Mouse (Mus musculus) hindbrain, embryonic 16.5 days (tissue): Measurements from ENCODE around the gene Crtam. TPM values are rescaled to one million over a fixed set of nuclear protein-coding genes. Genes with fewer than 3 reads are reported as not detected.

Experiments
- ATAC-seq: fragments of 200-750 bp; cut with Nextera tagmentation; 2 replicates; pipeline ENCODE4 v1.8.0; 2017; ENCODE audit warnings: moderate TSS enrichment, moderate library complexity
- H3K27ac ChIP-seq: fragments of 300-500 bp; sonication (generic); 2 replicates; pipeline ENCODE4 v1.5.1; 2014; ENCODE audit warnings: low read depth, mild to moderate bottlenecking, control low read depth, low read length, moderate library complexity
- H3K27me3 ChIP-seq: fragments of 300-500 bp; sonication (generic); replicated peaks from 2 replicates; pipeline ENCODE4 v1.6.1; 2014; ENCODE audit warnings: low read length; ENCODE audit not compliant: control insufficient read depth, insufficient read depth
- H3K36me3 ChIP-seq: fragments of 300-500 bp; sonication (generic); 2 replicates; pipeline ENCODE4 v1.6.1; 2014; ENCODE audit warnings: mild to moderate bottlenecking, low read length, moderate library complexity, mixed read lengths; ENCODE audit not compliant: control insufficient read depth, insufficient read depth
- H3K4me1 ChIP-seq: fragments of 300-500 bp; sonication (generic); 2 replicates; pipeline ENCODE4 v1.6.1; 2014; ENCODE audit warnings: low read depth, low read length; ENCODE audit not compliant: control insufficient read depth, insufficient read depth
- H3K4me2 ChIP-seq: fragments of 300-500 bp; sonication (generic); 2 replicates; pipeline ENCODE4 v1.6.1; 2014; ENCODE audit warnings: mild to moderate bottlenecking, low read length, control low read depth, moderate library complexity
- H3K4me3 ChIP-seq: fragments of 300-500 bp; sonication (generic); 2 replicates; pipeline ENCODE4 v1.5.1; 2014; ENCODE audit warnings: mild to moderate bottlenecking, low read length, control low read depth, moderate library complexity
- H3K9ac ChIP-seq: fragments of 300-500 bp; sonication (generic); 2 replicates; pipeline ENCODE4 v1.6.1; 2014; ENCODE audit warnings: low read depth, mild to moderate bottlenecking, control low read depth, low read length, moderate library complexity
- H3K9me3 ChIP-seq: fragments of 300-500 bp; sonication (generic); 2 replicates; pipeline ENCODE4 v1.6.1; 2014; ENCODE audit warnings: mild to moderate bottlenecking, low read length, moderate library complexity; ENCODE audit not compliant: control insufficient read depth
- WGBS: fragments of 180-500 bp; shearing (Covaris S2); extraction: QIAGEN DNeasy Blood & Tissue Kit; methylation state at CpG from one replicate; pipeline ENCODE4 v1.1.7; 2014; 5-methylcytosine and 5-hydroxymethylcytosine counted together
- polyA plus RNA-seq: library from polyadenylated mRNA; unstranded; fragments of >200 nt; fragmentation: Nextera tagmentation; extraction: Ambion mirVana; gene quantifications from 2 replicates; pipeline ENCODE4 v1.2.1, GENCODE M21; 2015

Gene Crtam
- polyA plus RNA-seq, 1 experiment from 2014 or later: 0.06 TPM

DNA sequence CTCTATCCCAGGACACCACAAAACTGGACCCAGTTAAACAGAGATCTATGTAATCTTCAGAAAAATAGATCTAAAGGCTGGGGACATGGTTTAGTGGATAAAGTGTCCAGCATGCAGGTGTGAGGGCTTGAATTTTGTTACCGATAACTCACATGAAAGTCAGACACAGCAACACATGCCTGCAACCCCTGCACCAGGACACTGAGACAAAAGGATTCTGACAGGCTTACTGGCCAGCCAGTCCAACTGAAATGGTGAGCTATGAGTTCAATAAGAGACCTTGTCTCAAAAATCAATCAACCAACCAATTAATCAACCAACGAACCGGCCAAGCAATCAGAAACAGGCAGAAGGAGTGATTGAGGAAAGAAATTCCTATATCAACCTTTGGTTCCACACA, 20.7 kb downstream of the Crtam start:
- Histone ChIP-seq H3K9ac (no peak overlapping the region), H3K4me2 (no peak overlapping the region), H3K27ac (no peak overlapping the region), H3K36me3 (no peaks in the 10 kb centered on the region), H3K9me3 (no peaks in the 10 kb centered on the region), H3K4me3 (no peak overlapping the region), H3K4me1 (no peaks in the 10 kb centered on the region), H3K27me3 (no peaks in the 10 kb centered on the region)
- WGBS: 87% methylated on average over 3 of the region's 3 CpGs
- no peak for ATAC-seq

DNA sequence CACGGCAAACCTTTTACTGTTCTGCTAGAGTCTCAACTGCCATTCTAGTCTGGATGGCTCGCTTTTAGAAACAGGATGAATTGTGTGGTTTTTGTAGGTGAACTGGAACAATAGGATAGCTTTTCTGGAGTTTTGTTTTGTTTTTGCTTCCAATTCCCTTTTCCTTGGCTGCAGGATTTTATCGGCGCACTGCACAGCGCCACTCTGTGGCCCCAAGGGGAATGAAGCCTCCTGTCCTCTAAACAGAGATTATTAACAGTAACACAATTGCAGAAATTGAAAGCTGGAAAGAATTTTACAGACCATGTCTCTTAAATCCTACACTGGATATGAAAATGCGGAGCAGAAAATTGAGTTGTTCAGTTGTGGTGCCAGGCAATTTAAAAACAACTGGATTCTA, 21.9 kb downstream of the Crtam start:
- no peak for ATAC-seq
- H3K36me3 ChIP-seq: no peaks in the 10 kb centered on the region
- H3K4me1 ChIP-seq: no peaks in the 10 kb centered on the region
- no peaks in the 10 kb centered on the region for H3K9me3 ChIP-seq
- no peak overlapping the region for H3K27ac ChIP-seq
- no peaks in the 10 kb centered on the region for H3K27me3 ChIP-seq
- no peak overlapping the region for H3K4me3 ChIP-seq
- no peak overlapping the region for H3K9ac ChIP-seq
- WGBS: 28% methylated on average over 6 of the region's 6 CpGs
- H3K4me2 ChIP-seq: no peak overlapping the region

DNA sequence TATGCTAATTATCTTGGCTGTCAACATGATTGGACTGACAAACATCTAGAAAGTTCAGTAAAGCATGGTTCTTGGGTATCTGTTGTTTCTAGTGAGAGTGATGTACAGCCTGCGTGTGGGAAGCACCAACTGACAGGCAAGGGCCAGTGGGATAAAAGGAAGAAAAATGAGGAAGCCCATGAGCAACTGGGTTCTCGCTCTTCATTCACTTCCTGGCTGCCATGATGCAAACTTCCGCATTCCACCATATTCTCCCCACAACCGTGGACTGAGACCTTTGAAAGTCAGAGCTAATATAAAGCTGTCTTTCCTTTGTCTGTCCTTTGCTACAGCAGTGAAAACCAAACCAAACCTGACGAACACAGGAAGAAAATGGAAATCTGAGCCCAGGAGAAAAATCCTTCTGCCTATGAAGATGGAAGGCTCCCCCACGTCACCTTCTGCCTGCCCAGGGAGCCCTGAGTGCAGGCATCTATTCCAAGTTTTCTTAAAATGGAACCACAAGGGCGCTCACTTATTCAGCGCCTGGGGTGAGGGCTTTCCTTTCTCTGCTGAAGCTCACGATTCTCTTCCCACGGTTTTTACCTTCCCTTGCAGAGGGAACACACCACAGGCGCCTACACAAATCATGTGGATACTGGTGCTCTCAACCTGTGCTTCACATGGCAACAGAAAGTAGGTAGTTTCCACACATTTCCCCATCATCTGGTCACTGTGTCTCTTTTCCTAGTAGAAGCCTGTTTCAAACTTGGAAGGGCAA, 30.2 kb downstream of the Crtam start:
- no peak overlapping the region for H3K4me3 ChIP-seq
- no peaks in the 10 kb centered on the region for H3K4me1 ChIP-seq
- H3K36me3 ChIP-seq: no peaks in the 10 kb centered on the region
- H3K27me3 ChIP-seq: no peaks in the 10 kb centered on the region
- WGBS: 77% methylated on average over 11 of the region's 11 CpGs
- H3K9ac ChIP-seq: no peak overlapping the region
- H3K4me2 ChIP-seq: no peak overlapping the region
- no peak for ATAC-seq
- no peaks in the 10 kb centered on the region for H3K9me3 ChIP-seq
- no peak overlapping the region for H3K27ac ChIP-seq

DNA sequence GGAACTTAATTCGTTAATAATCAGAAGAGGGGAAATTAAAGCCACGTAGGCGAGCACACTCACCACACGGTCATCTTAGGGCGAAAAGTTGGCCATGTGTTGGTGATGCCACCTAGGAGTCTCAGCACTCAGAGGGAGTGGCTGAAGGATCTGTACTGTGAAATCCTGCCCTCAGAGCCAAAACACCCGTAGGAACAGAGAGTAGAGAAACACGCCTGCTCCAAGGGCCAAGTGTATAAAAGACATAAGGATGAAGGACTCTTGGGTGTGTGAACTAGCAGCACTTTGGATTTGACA, 40.1 kb downstream of the Crtam start:
- H3K27me3 ChIP-seq: peaks cover 13% of the 10 kb centered on the region
- 11% methylated on average over 7 of the region's 7 CpGs for WGBS

DNA sequence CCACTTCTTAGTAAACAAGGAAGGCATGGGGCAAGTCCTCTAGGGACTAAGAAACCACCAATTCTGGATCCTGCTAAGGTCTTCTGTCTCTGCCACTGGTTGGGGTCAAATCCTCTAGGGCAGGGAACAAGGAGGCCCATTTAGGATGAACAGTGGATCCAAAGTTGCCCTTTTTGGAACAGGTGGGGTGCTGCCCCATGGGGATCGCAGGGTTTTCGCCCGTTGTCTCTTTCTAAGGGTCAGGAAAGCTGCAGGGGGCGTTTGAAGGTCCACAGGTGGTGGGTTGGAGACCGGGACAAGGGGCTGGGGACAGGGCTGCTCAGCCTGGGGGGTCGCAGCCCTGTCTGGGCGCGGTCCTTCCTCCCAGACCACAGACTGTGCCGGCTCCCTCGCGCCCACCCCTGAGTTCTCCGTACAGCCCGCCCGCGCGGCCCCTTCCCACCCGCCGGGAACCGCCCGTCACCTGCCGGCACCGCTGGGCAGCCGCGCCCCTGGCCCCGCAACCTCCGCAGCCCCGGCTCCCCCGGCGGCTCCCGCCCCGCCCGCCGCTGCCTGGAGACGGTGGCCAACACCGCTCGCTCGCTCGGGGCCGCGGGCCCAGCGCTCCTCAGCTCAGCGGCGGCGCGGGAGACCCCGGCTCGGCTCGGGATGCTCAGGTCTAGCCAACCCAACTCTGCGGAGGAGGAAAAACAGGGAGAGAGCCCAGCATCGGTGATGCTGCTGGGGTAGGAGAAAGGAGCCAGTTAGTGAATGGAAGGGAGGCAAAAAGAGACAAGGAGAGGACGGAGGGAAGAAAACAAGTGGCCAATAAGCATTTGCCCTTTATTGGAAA, 40.6 kb downstream of the Crtam start, which contains the start of gene Jhy:
Gene Jhy, minus strand, starts transcription at position 533 of the 832 bp plus-strand sequence.
- peak; percentile 81 for ATAC-seq
- H3K27me3 ChIP-seq: peaks cover 13% of the 10 kb centered on the region
- WGBS: under 1% methylated on average over 42 of the region's 51 CpGs

More for the DNA sequence above, 40.1 kb downstream of the Crtam start:
- Histone ChIP-seq H3K4me2 (peak overlapping the region; percentile 99), H3K9me3 (no peaks in the 10 kb centered on the region), H3K4me3 (peak overlapping the region; percentile 55), H3K9ac (peak overlapping the region; percentile 71), H3K4me1 (peaks cover 10% of the 10 kb centered on the region), H3K27ac (no peak overlapping the region), H3K36me3 (no peaks in the 10 kb centered on the region)
- peak; percentile 43 for ATAC-seq

DNA sequence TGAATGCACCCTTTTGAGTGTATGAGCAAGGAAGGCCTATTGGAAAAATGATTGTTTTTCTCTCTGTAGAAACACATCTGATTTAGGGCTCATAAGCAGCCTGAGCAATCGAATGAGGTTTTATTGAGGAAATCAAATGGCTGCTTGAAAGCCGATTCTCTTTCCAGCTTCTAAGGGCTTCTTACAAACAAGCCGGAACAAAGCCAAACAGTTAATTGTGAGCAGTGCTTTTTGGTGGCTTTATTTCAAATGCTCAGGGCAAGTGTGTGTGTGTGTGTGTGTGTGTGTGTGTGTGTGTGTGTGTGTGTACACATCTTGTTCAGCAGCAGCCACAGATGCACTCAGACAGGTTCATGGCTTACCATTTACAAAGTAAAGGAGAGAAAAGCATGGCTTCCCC, 43.0 kb downstream of the Crtam start:
- Histone ChIP-seq H3K36me3 (no peaks in the 10 kb centered on the region), H3K4me1 (peaks cover 10% of the 10 kb centered on the region), H3K27me3 (peaks cover 12% of the 10 kb centered on the region), H3K9me3 (no peaks in the 10 kb centered on the region), H3K9ac (no peak overlapping the region), H3K27ac (no peak overlapping the region), H3K4me3 (no peak overlapping the region), H3K4me2 (no peak overlapping the region)
- no peak for ATAC-seq
- 61% methylated on average over 3 of the region's 3 CpGs for WGBS

More for the DNA sequence above, 40.6 kb downstream of the Crtam start, which contains the start of gene Jhy:
- Histone ChIP-seq H3K36me3 (no peaks in the 10 kb centered on the region), H3K9me3 (no peaks in the 10 kb centered on the region), H3K27ac (no peak within 1 kb of the TSS), H3K4me3 (peak within 1 kb of the TSS; percentile 55), H3K9ac (peak within 1 kb of the TSS; percentile 71), H3K4me2 (peak within 1 kb of the TSS; percentile 99), H3K4me1 (peaks cover 10% of the 10 kb centered on the region)

DNA sequence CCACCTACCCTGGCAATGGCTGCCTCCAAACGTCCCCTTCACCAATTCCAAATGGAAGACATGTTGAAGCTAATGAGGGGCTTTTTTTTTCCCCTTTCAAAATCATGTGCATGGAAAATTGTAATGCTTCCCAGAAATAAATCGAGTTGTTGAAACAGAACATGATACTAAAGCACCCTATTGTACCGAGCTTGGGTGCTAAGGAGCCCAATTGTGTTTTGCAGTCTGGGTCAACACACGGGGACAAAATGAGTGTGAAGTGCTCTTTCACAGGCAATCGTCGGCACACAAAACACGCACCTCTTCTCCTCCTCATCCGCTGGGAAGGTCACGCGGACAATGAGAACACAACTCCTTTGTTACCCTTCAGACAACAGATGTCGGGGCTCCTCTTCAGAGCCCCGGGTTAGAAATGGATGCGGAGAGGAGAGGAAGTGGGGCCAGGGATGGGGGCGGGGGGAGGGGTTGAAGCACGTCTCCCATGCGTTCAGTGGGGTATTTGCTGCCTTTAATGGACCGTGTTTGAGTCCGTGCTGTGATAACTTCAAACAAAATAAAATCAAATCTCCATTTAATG, 55.3 kb downstream of the Crtam start:
- no peaks in the 10 kb centered on the region for H3K9me3 ChIP-seq
- H3K27ac ChIP-seq: no peak overlapping the region
- 17% methylated on average over 18 of the region's 18 CpGs for WGBS
- no peaks in the 10 kb centered on the region for H3K27me3 ChIP-seq
- no peak overlapping the region for H3K9ac ChIP-seq
- H3K4me2 ChIP-seq: peak overlapping the region; percentile 47
- ATAC-seq: no peak
- peaks cover 3% of the 10 kb centered on the region; the same call in 1 of the 2 replicates for H3K4me1 ChIP-seq
- H3K36me3 ChIP-seq: no peaks in the 10 kb centered on the region
- H3K4me3 ChIP-seq: peak overlapping the region; percentile 17

DNA sequence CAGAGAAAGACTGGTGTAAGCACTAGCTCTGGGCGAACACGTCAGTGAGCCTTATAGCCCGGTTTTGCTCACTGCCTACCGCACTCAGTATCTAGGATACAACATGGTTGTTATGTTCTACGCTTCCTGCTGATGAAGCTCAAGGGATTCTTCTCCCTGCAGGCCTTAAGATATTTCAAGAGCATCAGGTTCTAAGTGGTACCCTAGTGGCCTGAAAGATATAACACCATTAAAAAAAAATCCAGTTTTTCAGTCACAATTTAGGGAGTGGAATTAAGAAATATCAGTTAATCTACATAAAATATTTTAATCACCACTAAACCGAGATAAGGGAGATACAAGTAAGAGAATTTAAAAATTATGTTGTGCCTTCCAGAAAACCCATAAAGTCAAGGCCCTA, 56.0 kb downstream of the Crtam start:
- Histone ChIP-seq H3K4me2 (no peak overlapping the region), H3K4me3 (no peak overlapping the region), H3K9ac (no peak overlapping the region), H3K27ac (no peak overlapping the region), H3K4me1 (peaks cover 3% of the 10 kb centered on the region; the same call in 1 of the 2 replicates), H3K27me3 (no peaks in the 10 kb centered on the region), H3K36me3 (no peaks in the 10 kb centered on the region), H3K9me3 (no peaks in the 10 kb centered on the region)
- no peak for ATAC-seq
- WGBS: 79% methylated on average over 6 of the region's 6 CpGs

DNA sequence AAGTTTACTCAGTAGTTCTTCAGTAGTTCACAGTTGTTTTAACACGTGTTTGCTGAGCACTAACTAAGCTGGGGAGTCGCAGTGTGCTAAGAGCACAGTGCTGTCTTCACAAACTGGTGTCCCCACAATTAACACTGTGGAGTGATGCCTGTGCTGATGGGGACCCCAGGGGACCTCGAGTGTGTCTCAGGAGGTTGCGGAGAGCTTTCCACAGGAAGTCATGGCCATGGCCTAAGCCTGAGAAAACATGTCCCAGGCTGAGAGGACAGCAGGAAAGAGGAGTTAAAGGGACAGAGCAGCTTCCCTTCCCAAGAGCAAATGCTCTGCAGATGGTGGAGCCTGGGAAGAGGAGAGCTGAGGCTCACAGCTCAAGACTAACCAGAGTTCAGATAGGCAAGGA, 57.3 kb downstream of the Crtam start:
- Histone ChIP-seq H3K4me2 (no peak overlapping the region), H3K9ac (no peak overlapping the region), H3K36me3 (no peaks in the 10 kb centered on the region), H3K9me3 (no peaks in the 10 kb centered on the region), H3K27me3 (no peaks in the 10 kb centered on the region), H3K4me3 (no peak overlapping the region), H3K4me1 (peaks cover 3% of the 10 kb centered on the region; the same call in 1 of the 2 replicates), H3K27ac (no peak overlapping the region)
- no peak for ATAC-seq
- WGBS: 78% methylated on average over 4 of the region's 4 CpGs
